In the genomic region with DNA sequence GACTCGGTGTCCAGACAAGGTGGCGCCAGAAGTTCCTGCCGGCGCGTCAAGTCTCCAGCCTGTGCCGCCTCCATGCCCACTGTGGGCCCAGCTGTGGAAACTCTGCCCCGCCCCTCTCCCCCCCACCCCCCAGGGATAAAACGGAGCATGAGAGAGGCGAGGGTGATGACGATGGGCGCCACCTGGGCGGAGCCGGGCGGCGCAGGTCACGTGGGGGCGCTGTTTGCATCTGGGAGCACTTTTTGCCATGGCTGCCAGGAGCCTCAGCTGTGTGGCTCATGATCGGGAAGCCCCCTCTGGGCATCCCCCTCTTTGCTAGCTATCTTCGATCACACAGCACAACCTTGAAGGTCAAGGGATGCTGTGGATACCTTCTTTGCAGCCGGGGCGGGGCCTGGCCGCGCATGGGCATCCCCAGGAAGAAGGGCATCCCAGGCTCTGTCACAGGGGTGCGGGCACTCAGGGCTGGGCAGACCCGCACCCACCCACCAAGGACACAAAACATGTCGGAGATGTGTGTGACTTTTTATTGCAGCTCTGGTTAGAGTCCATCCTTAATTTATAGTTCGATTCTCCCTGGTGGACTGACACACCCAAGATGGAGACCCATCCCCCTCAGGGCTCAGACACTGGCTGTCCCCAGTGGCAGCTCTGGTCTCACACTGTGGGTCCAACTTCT, we compare ENCODE assay signal across 25 mouse cellular contexts. TPM values are rescaled to one million over a fixed set of nuclear protein-coding genes. Genes with fewer than 3 reads are reported as not detected.
A peak's percentile ranks its signal among the peaks of the same experiment; 100 is the strongest.
DNase-seq lines count a peak whose midpoint lies in the region; ATAC-seq and TF ChIP-seq lines count a peak whose summit lies in the region.
"Had no signal": no experiment of that assay in that cellular context is flagged by ENCODE, and none has a peak within 500 bp of the region (broad histone marks: within the 10 kb centered on the region; RNA-seq: fewer than 3 reads in every experiment).

Gene Zglp1 (minus strand): TSS at position 88 of the 679 bp plus-strand sequence.

- peak; percentile 28; the same call in 1 of the 2 replicates for ATAC-seq in hindbrain, postnatal 0 days
- ATAC-seq in hindbrain, embryonic 12.5 days (ENCODE audit: low FRiP score), result no peak
- ATAC-seq: forebrain, embryonic 14.5 days; inflammation-experienced regulatory T-cells, adult 6 months; intestine, postnatal 0 days; Patski had no signal

- H3K9ac ChIP-seq in hindbrain, postnatal 0 days (replicated peaks; ENCODE audit: low read length), result no peak within 1 kb of the TSS
- H3K9ac ChIP-seq in hindbrain, embryonic 12.5 days, result no peak within 1 kb of the TSS
- H3K9ac ChIP-seq: embryonic facial prominence, embryonic 15.5 days; heart, embryonic 12.5 days; hindbrain, embryonic 15.5 days had no signal

- H3K27me3 ChIP-seq in hindbrain, postnatal 0 days (ENCODE audit: insufficient read depth, low read length), result no peaks in the 10 kb centered on the region
- H3K27me3 ChIP-seq in hindbrain, embryonic 12.5 days, result no peaks in the 10 kb centered on the region
- H3K27me3 ChIP-seq in testis, adult 2 months (ENCODE audit: control insufficient read depth, insufficient read depth, low read length), result no peaks in the 10 kb centered on the region
- H3K27me3 ChIP-seq: embryonic facial prominence, embryonic 15.5 days; heart, embryonic 12.5 days; hindbrain, embryonic 15.5 days; Patski had no signal

- H3K4me1 ChIP-seq in hindbrain, postnatal 0 days (ENCODE audit: insufficient read depth, low read length), result 0 out of 2 replicates have a peak, but pooled peaks cover 4% of the 10 kb centered on the region
- H3K4me1 ChIP-seq in hindbrain, embryonic 12.5 days, result peaks cover under 1% of the 10 kb centered on the region; the same call in 1 of the 2 replicates
- H3K4me1 ChIP-seq in testis, adult 2 months (ENCODE audit: control insufficient read depth, insufficient read depth, low read length), result peaks cover 5% of the 10 kb centered on the region

- no peaks in the 10 kb centered on the region for H3K9me3 ChIP-seq in hindbrain, postnatal 0 days (ENCODE audit: low read length)
- H3K9me3 ChIP-seq in hindbrain, embryonic 12.5 days (replicated peaks), result no peaks in the 10 kb centered on the region
- H3K9me3 ChIP-seq: embryonic facial prominence, embryonic 15.5 days; forebrain, embryonic 10.5 days; heart, embryonic 12.5 days; hindbrain, embryonic 15.5 days had no signal

- no peak within 1 kb of the TSS for H3K4me3 ChIP-seq in hindbrain, postnatal 0 days (ENCODE audit: low read length)
- H3K4me3 ChIP-seq in hindbrain, embryonic 12.5 days, result no peak within 1 kb of the TSS
- H3K4me3 ChIP-seq in testis, adult 2 months (ENCODE audit: control insufficient read depth, low read depth, low read length), result peak within 1 kb of the TSS; percentile 62
- H3K4me3 ChIP-seq: embryonic facial prominence, embryonic 15.5 days; erythroblast, embryonic 14.5 days; forebrain, embryonic 10.5 days; heart, embryonic 12.5 days; hindbrain, embryonic 15.5 days had no signal

- H3K4me2 ChIP-seq in hindbrain, postnatal 0 days (ENCODE audit: low read depth, low read length), result no peak within 1 kb of the TSS
- no peak within 1 kb of the TSS for H3K4me2 ChIP-seq in hindbrain, embryonic 12.5 days (replicated peaks)
- H3K4me2 ChIP-seq: embryonic facial prominence, embryonic 15.5 days; heart, embryonic 12.5 days; hindbrain, embryonic 15.5 days had no signal

- no peak for TF ChIP-seq CTCF in hindbrain, postnatal 0 days (IDR thresholded peaks at IDR 0.05; ENCODE audit: low read depth)
- no peak for TF ChIP-seq CTCF in testis, adult 2 months (IDR thresholded peaks at IDR 0.05; ENCODE audit: control insufficient read depth, insufficient read depth, insufficient replicate concordance, low read depth, low read length)

- no peak for DNase-seq in hindbrain, postnatal 0 days (ENCODE audit: low spot score)
- no peak for DNase-seq in testis, postnatal 10 days (ENCODE audit: low spot score)
- DNase-seq in R1 (ENCODE audit: low read depth, low spot score), result peak; percentile 49
- no peak for DNase-seq in lung, postnatal 4 days
- DNase-seq in retina, postnatal 1 day, result no peak
- DNase-seq: adrenal gland, adult 8-10 months; adrenal gland, postnatal 36 days; cerebellum, adult 2 months; cerebellum, postnatal 10 days; gastrocnemius, postnatal 36 days; heart, adult 18-20 months; heart, postnatal 10 days; heart, postnatal 4 days had no signal

- peaks cover 13% of the 10 kb centered on the region for H3K36me3 ChIP-seq in hindbrain, postnatal 0 days (ENCODE audit: insufficient read depth, low read length)
- H3K36me3 ChIP-seq in hindbrain, embryonic 12.5 days, result peaks cover 48% of the 10 kb centered on the region
- H3K36me3 ChIP-seq in testis, adult 2 months (ENCODE audit: control insufficient read depth, insufficient read depth, low read length), result no peaks in the 10 kb centered on the region

- no peak for TF ChIP-seq POLR2A in testis, adult 2 months (IDR thresholded peaks at IDR 0.05; ENCODE audit: control insufficient read depth, low read depth, low read length)

- WGBS in hindbrain, postnatal 0 days, result 92% methylated on average over 26 of the region's 27 CpGs
- 88% methylated on average over 27 of the region's 27 CpGs for WGBS in hindbrain, embryonic 12.5 days

- no peak within 1 kb of the TSS for H3K27ac ChIP-seq in hindbrain, postnatal 0 days
- H3K27ac ChIP-seq in hindbrain, embryonic 12.5 days, result no peak within 1 kb of the TSS
- no peak within 1 kb of the TSS for H3K27ac ChIP-seq in testis, adult 2 months (ENCODE audit: control insufficient read depth, insufficient read depth, low read depth, low read length)
- H3K27ac ChIP-seq: embryonic facial prominence, embryonic 15.5 days; forebrain, embryonic 10.5 days; hindbrain, embryonic 15.5 days had no signal

RNA-seq across cellular contexts. Expression of gene Zglp1, which starts in this region (rescaled TPM):
- total RNA-seq in hindbrain, postnatal 0 days (2014; rRNA removed), result 1.1 and 2.2 TPM in 2 replicates
- polyA plus RNA-seq in hindbrain, postnatal 0 days (2015; fragmentation: Nextera tagmentation; extraction: Ambion mirVana), result 0.16 TPM in 1 of 2 replicates, not detected in the other
- polyA plus RNA-seq in hindbrain, embryonic 12.5 days (2016; fragmentation: Nextera tagmentation; extraction: Ambion mirVana), result 2.4 TPM in 1 of 2 replicates, not detected in the other
- 1.7 and 2.4 TPM in 2 replicates for polyA plus RNA-seq in testis, adult 2 months (2012; rRNA removed)
- total RNA-seq: adrenal gland, postnatal 36 days; gastrocnemius, adult 8-10 months; gastrocnemius, postnatal 36 days; heart, adult 18-20 months; heart, postnatal 10 days; heart, postnatal 4 days had no signal
- polyA plus RNA-seq: intestine, postnatal 0 days had no signal
